Mouse (Mus musculus) MEL (cell line): ENCODE measurements around the gene Serpinh1. TPM values are rescaled to one million over a fixed set of nuclear protein-coding genes. Genes with fewer than 3 reads are reported as not detected.
"Not testable (repeated sequence)": the region's sequence is repeated elsewhere in the genome, so short reads cannot be mapped to it uniquely, and the experiment has no call there.

Source experiments
- DNase-seq: peaks from one replicate; pipeline ENCODE4 v3.0.0; 2011; ENCODE audit warnings: low read depth, low spot score
- H3K27ac ChIP-seq: 2 replicates; pipeline ENCODE4 v1.5.1; 2012; ENCODE audit warnings: low read depth, mild to moderate bottlenecking, control low read depth, low read length, moderate library complexity; ENCODE audit not compliant: control insufficient read depth
- H3K27me3 ChIP-seq, 2 experiments: fragments of 150-350 bp in 1 of 2; sonication (generic) in 1 of 2; 2 replicates each; pipeline ENCODE4 v1.6.1; 2012; ENCODE audit warnings: low read length in 2 of 2, mild to moderate bottlenecking in 2 of 2, improper control_type of control experiment in 1 of 2, moderate library complexity in 1 of 2; ENCODE audit not compliant: insufficient read depth in 2 of 2, control insufficient read depth in 1 of 2
- H3K36me3 ChIP-seq, 2 experiments: 2 replicates each; pipeline ENCODE4 v1.6.1; 2012 to 2014; ENCODE audit warnings: low read length in 2 of 2, improper control_type of control experiment in 1 of 2, inconsistent platforms in 1 of 2, mild to moderate bottlenecking in 1 of 2; ENCODE audit not compliant: insufficient read depth in 2 of 2, control insufficient read depth in 1 of 2
- H3K4me1 ChIP-seq, 2 experiments: fragments of 150-350 bp in 1 of 2; sonication (generic) in 1 of 2; 2 replicates each; pipeline ENCODE4 v1.6.1; 2012; ENCODE audit warnings: low read length in 2 of 2, improper control_type of control experiment in 1 of 2, mild to moderate bottlenecking in 1 of 2; ENCODE audit not compliant: insufficient read depth in 2 of 2, control insufficient read depth in 1 of 2
- H3K4me3 ChIP-seq, 2 experiments: fragments of 150-350 bp in 1 of 2; sonication (generic) in 1 of 2; 2 replicates each; pipeline ENCODE4 v1.5.1; 2012; ENCODE audit warnings: low read depth in 2 of 2, low read length in 2 of 2, mild to moderate bottlenecking in 2 of 2, moderate library complexity in 2 of 2, control low read depth in 1 of 2, improper control_type of control experiment in 1 of 2; ENCODE audit not compliant: control insufficient read depth in 1 of 2, insufficient read depth in 1 of 2
- H3K79me2 ChIP-seq: 2 replicates; pipeline ENCODE4 v1.6.1; 2012; ENCODE audit warnings: mild to moderate bottlenecking, low read length, moderate library complexity; ENCODE audit not compliant: control insufficient read depth, poor library complexity, insufficient read depth
- H3K9ac ChIP-seq: 2 replicates; pipeline ENCODE4 v1.6.1; 2012; ENCODE audit warnings: low read depth, mild to moderate bottlenecking, control low read depth, low read length, moderate library complexity; ENCODE audit not compliant: control insufficient read depth, poor library complexity, severe bottlenecking
- H3K9me3 ChIP-seq: fragments of 150-350 bp; sonication (generic); replicated peaks from 2 replicates; pipeline ENCODE4 v1.6.1; 2012; ENCODE audit warnings: mild to moderate bottlenecking, low read length, improper control_type of control experiment, moderate library complexity; ENCODE audit not compliant: insufficient read depth
- CTCF ChIP-seq, 3 experiments: IDR thresholded peaks in 2 of 3; conservative IDR thresholded peaks in 1 of 3; 2 replicates each; pipeline ENCODE4 v1.5.1; 2011 to 2012; ENCODE audit warnings: low read length in 3 of 3, low read depth in 2 of 3, mild to moderate bottlenecking in 2 of 3, improper control_type of control experiment in 1 of 3, inconsistent platforms in 1 of 3, mixed read lengths in 1 of 3, moderate library complexity in 1 of 3; ENCODE audit not compliant: control insufficient read depth in 1 of 3, insufficient read depth in 1 of 3, poor library complexity in 1 of 3, severe bottlenecking in 1 of 3
- E2F4 ChIP-seq: IDR thresholded peaks from 2 replicates; pipeline ENCODE4 v1.6.1; 2011; ENCODE audit warnings: low read depth, low read length, improper control_type of control experiment, borderline replicate concordance
- EP300 ChIP-seq, 2 experiments: IDR thresholded peaks; 2 replicates each; pipeline ENCODE4 v1.6.1; 2011; ENCODE audit warnings: improper control_type of control experiment in 2 of 2, low read length in 2 of 2, low read depth in 1 of 2, mild to moderate bottlenecking in 1 of 2
- ETS1 ChIP-seq: IDR thresholded peaks from 2 replicates; pipeline ENCODE4 v1.6.1; 2012; ENCODE audit warnings: low read depth, mild to moderate bottlenecking, inconsistent platforms, low read length, improper control_type of control experiment, moderate library complexity
- GABPA ChIP-seq: IDR thresholded peaks from 2 replicates; pipeline ENCODE4 v1.6.1; 2012; ENCODE audit warnings: low read depth, mild to moderate bottlenecking, inconsistent platforms, low read length, improper control_type of control experiment, moderate library complexity
- GATA1 ChIP-seq: IDR thresholded peaks from 2 replicates; pipeline ENCODE4 v1.6.1; 2011; ENCODE audit warnings: low read depth, low read length, improper control_type of control experiment
- JUND ChIP-seq: IDR thresholded peaks from 2 replicates; pipeline ENCODE4 v1.6.1; 2011; ENCODE audit warnings: low read depth, mild to moderate bottlenecking, improper control_type of control experiment, low read length
- MAX ChIP-seq: IDR thresholded peaks from 2 replicates; pipeline ENCODE4 v1.6.1; 2011; ENCODE audit warnings: low read length, improper control_type of control experiment
- RAD21 ChIP-seq: IDR thresholded peaks from 2 replicates; pipeline ENCODE4 v1.6.1; 2011; ENCODE audit warnings: mild to moderate bottlenecking, low read depth, low read length, improper control_type of control experiment
- SMC3 ChIP-seq: IDR thresholded peaks from 2 replicates; pipeline ENCODE4 v1.6.1; 2011; ENCODE audit warnings: low read depth, low read length, improper control_type of control experiment
- ZC3H11A ChIP-seq: IDR thresholded peaks from 2 replicates; pipeline ENCODE4 v1.6.1; 2012; ENCODE audit warnings: low read depth, mild to moderate bottlenecking, inconsistent platforms, low read length, improper control_type of control experiment
- ZKSCAN1 ChIP-seq: IDR thresholded peaks from 2 replicates; pipeline ENCODE4 v1.6.1; 2012; ENCODE audit warnings: low read depth, mild to moderate bottlenecking, inconsistent platforms, low read length, improper control_type of control experiment, moderate library complexity
- polyA plus RNA-seq, 2 experiments: library from polyadenylated mRNA; stranded (reverse) in 1 of 2; unstranded in 1 of 2; fragments of >175 nt in 1 of 2; fragments of >200 nt in 1 of 2; gene quantifications; 2 replicates each; pipeline versions ENCODE4 v1.2.1 to v1.2.4; 2012; ENCODE audit warnings: low replicate concordance in 2 of 2, low read depth in 1 of 2; ENCODE audit not compliant: insufficient read length in 2 of 2, insufficient read depth in 1 of 2, missing spikeins in 1 of 2
- total RNA-seq: library from RNA; depleted of rRNA; stranded (reverse); fragments of 300-350 nt; gene quantifications from 2 replicates; pipeline ENCODE4 v1.2.3, GENCODE M21; 2012

Gene Serpinh1
- total and polyA plus RNA-seq, 3 experiments = not detected

DNA sequence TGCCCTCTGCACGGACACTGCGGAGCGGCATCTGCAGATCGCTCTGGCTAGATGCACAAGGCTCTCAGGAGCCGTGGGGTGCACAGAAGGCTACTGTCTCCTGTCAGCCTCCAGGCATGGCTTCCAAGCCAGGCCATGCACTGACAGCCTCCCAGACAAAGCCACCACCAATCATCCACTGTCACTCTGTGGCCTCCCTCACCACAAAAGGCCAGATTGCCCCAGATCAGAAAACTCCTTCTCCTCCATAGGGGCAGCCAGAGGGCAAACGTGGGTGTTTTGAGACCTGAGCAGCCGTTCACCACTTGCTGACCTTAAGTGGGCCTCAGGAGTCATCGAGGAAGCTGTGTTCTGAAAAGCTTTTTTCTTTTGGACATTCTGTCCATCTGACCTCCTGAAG is 25.8 kb upstream of the Serpinh1 start:
- TF ChIP-seq EP300 (IDR thresholded peaks at IDR 0.05; ENCODE audit: low read depth in 1 of 2, low read length in 2 of 2) = no peak
- TF ChIP-seq GABPA = no peak
- no peak for TF ChIP-seq ETS1
- no peak for TF ChIP-seq SMC3
- no peak for TF ChIP-seq E2F4
- TF ChIP-seq JUND = no peak
- no peak for TF ChIP-seq ZKSCAN1
- TF ChIP-seq GATA1 = no peak
- TF ChIP-seq, all 39 proteins: peak for 0
- Histone ChIP-seq H3K4me1 (peaks cover 0 to 14% of the 10 kb centered on the region in 2 experiments; a peak in 3 of 4 replicates), H3K4me3 (no peak overlapping the region), H3K9me3 (no peaks in the 10 kb centered on the region), H3K36me3 (no peaks in the 10 kb centered on the region; a peak in 1 of 4 replicates), H3K27me3 (peaks cover 0 to 2% of the 10 kb centered on the region in 2 experiments; a peak in 1 of 4 replicates), H3K79me2 (no peaks in the 10 kb centered on the region), H3K27ac (no peak overlapping the region), H3K9ac (no peak overlapping the region)
- no peak for DNase-seq

DNA sequence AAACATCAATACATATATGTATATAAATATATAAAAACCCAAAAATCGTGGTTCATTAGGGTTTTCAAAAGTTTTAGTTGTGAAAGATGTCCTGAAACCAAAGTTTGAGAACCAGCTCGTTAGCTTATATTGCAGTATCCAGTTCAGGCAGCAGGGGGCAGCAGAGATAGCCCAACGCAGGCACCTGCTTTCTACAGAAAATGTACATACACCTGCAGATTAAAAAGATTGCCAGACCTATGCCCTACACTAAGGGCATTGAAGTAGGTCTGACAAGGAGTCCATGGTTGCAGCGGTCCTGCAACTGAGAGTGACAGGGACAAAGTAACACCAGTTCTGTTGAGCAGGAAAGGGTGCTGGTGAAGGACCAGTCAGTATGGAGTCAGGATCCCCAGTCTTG is 22.4 kb upstream of the Serpinh1 start:
- peak; percentile 61 for DNase-seq
- no peak overlapping the region for H3K9ac ChIP-seq
- peaks cover 0 to 5% of the 10 kb centered on the region in 2 experiments; a peak in 1 of 4 replicates for H3K4me1 ChIP-seq
- TF ChIP-seq SMC3 (peak; percentile 67), RAD21 (peak; percentile 42), ZC3H11A (peak; percentile 25; the same call in 1 of the 2 replicates), CTCF (IDR thresholded peaks at IDR 0.05 in 2 of 3, conservative IDR thresholded peaks at IDR 0.05 in 1 of 3; ENCODE audit: control insufficient read depth in 1 of 3, insufficient read depth in 1 of 3, low read depth in 2 of 3, low read length in 3 of 3, poor library complexity in 1 of 3, severe bottlenecking in 1 of 3) (peak; percentile 59 to 75 (median 62)), MAX (no peak), GABPA (no peak)
- H3K9me3 ChIP-seq = no peaks in the 10 kb centered on the region
- no peaks in the 10 kb centered on the region for H3K36me3 ChIP-seq
- H3K27ac ChIP-seq = no peak overlapping the region
- H3K79me2 ChIP-seq = no peaks in the 10 kb centered on the region
- no peak overlapping the region for H3K4me3 ChIP-seq
- peaks cover 0 to 6% of the 10 kb centered on the region in 2 experiments; a peak in 1 of 4 replicates for H3K27me3 ChIP-seq

DNA sequence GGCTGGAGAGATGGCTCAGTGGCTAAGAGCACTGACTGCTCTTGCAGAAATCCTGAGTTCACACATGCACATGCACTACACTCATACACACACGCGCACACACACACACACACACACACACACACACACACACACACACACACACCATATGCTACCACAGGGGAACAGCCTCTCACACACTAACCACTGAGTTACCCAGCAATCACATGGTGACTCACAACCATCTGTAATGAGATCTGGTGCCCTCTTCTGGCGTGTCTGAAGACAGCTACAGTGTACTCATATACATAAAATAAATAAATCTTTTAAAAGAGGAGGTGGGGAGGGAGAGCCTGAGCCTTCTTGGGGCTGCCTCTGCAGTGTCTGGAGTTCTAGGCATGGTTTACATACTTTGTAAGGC is 21.3 kb upstream of the Serpinh1 start:
- not testable (repeated sequence) for H3K9ac ChIP-seq, H3K36me3 ChIP-seq, DNase-seq, H3K27me3 ChIP-seq, H3K27ac ChIP-seq, H3K9me3 ChIP-seq, H3K79me2 ChIP-seq, H3K4me3 ChIP-seq, H3K4me1 ChIP-seq
